Mouse (Mus musculus) cerebellum, adult 9-11 months (tissue): Measurements from ENCODE around the gene Hsf2bp.

ENCODE experiments used
- DNase-seq: peaks from one replicate; pipeline ENCODE4 v3.0.0; 2022

Gene Hsf2bp

DNA sequence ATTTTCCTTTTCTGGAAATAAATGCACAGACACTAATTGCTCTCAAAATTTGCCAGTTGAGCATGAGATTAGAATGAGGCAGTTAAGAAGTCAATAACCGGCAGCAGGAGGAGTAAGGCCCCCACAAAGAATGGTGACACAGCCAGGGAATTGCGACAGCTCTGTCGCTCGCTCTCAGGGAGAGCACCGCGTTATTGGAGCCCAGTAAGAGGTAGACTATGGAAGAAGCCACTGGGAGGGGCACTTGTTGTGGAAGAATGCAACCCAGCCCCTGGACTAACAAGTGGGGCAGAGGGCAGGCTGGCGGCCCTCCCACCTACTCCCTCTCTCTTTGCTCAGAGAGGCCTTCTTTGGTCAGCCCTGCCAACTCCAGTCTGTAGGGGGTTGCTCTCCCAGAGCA lies 4.5 kb downstream of the Hsf2bp start:
- DNase-seq, result no peak

DNA sequence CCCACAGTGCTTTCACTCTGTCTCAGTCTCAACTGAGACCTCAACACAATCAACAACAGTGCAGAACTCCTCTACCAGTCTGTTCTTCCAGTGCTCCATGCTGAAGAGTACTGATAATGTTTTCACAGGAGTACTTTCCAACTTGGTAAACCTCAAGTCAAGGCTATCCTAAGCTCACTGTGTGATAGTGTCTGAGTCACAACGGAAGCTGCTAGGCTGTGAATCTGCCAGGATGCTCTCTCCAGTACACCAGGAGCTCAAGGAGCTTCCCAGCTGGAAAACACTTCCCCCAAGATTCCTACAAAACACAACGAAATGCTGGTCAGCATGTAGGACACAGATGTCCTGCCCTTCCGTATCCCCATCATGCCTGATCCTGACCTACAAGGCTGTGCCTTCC lies 7.8 kb downstream of the Hsf2bp start:
- DNase-seq, result no peak

DNA sequence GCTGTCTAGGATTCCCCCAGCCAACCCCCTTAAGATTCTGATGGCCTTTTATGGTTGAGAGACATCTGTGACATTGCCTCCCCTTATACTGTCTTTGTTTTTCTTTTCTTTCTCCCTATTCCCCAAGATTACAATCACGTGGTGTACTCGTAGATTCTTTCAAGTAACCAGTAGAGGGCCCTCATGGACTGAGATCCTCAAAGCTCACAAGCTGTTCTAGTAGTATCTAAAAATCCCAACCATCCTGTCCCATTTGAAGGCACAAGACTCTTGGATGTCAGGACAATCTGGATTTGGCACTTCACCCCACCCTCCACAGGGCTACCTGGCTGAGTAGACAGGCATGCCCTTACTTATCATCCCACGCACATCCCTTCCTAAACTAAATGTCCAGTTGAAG lies 8.5 kb downstream of the Hsf2bp start:
- DNase-seq, result no peak

DNA sequence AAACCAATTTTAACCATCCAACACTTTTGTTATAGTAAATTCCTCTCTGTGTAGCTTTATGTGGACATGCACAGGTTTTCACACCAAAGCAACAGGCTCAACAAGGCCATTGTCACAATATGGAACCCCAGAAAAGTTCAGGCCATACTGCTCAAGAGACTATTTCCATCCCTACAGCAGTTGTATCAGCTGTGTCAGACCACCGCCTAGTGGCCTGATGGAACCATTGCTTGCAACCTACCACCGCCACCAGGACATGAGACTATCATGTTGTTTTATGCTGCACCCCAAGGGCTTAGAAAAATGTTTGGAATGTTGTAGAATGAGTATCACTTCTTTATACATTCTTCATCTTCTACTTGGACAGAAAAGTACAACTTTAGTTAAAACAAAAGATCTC lies 10.8 kb downstream of the Hsf2bp start:
- no peak for DNase-seq

DNA sequence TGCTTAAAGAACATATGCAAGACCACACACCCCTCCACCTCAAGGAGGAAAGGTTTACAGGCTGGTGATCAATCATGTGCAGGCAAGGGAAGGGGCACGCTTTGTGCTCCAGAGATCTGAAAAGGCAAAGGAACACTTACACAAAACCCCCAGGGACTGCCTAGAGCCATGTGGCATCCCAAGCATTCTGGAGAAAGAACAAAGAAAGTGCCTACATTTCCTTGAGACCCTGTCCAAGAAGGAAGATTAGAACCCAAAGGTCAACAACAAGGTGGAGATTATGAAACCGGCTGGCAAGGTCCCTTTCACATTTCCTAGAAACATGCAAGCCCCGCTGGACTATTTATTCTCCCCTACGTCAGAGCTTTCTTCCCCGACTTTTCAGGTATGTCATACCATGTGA lies 11.5 kb downstream of the Hsf2bp start:
- DNase-seq, result no peak

DNA sequence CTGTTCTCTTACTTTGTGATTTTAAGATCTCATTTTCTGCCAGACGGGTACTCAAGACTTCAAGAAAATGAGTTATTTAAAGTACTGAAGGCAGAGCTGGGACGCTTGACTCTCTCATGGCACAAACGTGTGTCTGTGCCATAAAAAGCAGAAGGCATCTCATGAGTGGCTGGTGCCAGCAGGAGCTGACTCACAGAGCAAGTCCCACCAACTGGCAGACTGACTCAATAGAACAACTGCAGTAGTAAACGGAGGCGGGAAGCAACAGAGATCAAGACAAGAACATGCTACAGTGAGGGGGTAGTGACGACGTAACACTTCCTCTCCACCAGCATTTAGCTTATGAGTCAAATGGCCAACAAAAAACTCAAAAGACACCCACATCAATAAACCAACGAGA lies 13.1 kb downstream of the Hsf2bp start:
- no peak for DNase-seq

DNA sequence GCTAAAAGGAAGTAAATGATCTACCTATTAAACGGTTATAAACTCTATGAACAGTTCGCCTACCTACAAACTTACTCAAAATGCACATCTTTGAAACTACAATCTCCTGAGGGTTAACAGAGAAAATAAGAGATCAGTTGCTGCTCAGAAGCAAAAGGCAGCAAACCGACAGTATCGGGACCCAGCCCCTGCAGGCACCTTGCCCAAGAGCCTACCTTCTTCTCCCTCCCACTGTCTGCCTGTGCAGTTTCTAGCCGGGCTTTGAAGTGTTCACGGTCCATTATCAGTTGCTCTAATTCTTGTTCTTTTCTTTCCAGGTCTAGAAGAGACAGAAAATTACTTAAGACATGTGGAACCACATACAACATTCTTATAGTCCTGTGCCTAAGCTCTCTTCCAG lies 13.6 kb downstream of the Hsf2bp start:
- no peak for DNase-seq

DNA sequence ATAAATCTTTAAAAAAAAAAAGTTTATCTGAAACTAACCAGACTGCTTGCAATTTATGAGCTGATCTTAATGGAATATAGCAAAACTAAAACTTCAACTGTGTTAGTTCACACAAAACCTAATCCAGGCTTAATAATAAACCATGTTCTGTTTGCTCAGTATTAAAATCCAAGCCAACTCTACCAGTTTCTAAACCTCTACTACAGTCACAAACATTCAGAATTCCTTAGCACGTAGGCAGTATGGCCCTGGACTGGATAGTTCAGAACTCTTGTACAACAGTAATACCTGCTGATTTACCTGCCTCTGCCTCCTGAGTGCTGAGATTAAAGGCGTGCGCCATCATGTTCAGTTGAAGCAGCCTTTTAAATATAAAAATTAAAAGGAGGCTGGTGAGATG lies 14.2 kb downstream of the Hsf2bp start:
- no peak for DNase-seq

DNA sequence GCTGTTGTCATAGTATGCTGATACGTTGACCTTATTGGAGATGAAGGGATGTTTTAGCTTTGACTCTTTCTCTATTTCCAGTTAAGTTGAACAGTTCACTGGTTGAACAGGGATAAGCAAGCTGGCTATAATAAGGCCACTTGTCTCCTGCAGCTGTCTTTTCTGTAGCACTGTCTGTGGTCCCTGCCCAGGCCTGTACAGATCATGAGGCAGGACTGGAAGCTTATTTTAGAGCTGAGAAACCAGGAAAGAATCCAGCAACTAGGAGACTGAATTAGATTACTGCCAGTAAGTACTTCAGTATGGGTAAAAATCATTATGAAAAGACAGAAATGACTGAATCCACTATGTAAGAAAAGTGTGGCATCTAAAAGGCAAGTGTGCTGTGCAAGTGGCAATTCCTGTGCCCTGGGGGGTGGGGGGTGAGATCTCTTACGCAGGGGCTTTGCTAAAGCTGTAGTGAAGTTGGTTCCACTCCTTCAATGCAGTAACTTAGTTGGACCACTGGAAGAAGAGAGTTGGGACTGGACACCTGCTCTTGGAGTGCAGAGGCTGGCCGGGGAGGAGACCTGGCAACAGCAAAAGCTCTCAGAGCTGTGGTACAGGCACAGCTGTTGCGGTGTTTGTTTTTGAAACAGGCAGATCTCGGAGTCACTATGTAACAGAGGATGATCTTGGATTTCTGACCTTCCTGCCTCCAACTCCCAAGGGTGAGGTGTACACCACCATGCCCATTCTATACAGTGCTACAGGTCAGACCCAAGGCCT lies 17.8 kb downstream of the Hsf2bp start:
- DNase-seq, result no peak

DNA sequence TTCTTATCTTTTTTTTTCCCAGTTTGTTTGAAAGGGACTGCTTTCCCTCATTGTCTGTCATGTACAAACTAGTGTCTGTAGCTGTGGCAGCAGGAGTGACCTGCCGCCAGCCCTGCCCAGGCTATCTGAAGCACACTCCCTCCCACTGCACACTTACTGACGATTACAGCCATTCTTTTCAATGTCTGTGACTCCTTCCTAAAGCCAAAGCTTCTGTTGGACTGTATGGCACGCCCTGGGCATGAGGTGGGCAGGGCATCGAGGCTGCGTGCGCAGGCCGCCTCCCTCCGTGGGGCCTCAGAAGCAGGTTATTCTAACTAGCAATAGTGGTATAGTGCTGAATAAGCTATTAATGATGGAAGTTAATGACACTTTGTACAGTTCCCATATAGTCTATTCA lies 19.7 kb downstream of the Hsf2bp start:
- DNase-seq, result no peak

DNA sequence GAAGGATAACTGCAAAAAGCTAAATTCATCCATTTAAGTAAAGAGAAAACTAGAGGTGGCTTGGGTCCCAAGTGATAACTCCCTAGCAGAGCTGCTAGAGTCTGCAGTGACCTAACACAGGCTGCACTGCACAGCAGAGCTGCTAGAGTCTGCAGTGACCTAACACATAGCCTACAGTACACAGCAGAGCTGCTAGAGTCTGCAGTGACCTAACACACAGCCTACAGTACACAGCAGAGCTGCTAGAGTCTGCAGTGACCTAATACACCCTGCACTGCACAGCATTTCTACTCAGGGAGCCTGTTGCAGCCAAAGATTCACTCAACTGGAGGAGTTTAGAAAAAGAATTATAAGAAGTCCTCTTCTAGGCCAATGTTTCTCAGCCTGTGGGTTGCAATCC lies 22.5 kb downstream of the Hsf2bp start:
- DNase-seq, result no peak

DNA sequence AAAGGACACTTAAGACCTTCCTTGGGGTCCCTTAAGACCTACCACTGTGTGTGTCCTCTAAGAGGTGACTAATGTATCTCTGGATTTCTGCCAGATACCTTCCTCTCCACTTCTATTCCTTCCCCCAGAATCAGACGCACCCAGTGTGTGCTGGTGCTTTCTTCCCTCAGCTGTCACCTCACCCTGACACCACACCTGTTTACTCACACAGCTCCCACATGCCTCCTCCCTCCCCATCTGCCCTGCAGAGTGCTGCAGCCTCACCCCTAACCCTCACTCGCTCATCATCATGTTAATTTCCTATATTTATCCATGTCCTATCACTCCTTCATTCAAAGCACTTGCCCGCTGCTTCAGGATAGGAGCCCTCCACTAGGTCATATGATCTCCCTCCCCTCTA lies 23.9 kb downstream of the Hsf2bp start:
- no peak for DNase-seq

DNA sequence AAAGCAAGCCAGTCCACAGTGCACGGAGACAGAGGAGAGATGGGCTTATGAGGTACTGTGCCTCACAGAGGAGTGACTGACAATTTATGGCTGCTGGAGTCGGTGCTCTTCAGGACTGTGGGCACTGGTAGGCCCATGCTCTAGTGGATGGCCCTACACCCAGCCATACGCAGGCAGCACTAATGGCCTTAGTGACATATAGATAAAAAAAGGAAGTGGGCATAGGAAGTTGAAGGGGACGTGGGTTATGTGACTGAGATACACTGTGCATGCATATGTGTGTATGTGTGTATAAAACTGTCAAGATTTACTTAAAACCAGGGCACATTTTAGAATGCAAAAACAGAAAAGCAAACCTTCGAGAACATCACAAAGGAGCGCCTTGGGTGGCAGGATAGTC lies 24.5 kb downstream of the Hsf2bp start:
- no peak for DNase-seq

DNA sequence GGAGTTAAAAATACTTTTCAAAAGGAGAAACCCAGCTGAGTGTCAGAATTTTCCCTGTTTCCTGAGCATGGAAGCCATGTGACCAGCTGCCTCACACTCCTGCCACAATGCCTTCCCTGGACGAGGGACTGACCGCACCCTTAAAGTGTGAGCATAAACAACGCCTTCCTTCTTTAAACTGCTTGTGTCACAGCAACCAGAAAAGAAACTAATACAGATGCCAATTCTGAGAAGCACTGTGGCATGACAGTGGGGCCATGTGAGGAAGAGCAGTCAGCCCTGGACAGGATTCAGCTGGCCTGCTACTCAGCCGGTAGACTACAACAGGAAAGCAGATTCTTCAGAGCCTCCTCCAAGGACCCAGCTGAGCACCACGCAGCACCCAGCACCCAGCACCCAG lies 29.3 kb downstream of the Hsf2bp start:
- DNase-seq, result no peak

DNA sequence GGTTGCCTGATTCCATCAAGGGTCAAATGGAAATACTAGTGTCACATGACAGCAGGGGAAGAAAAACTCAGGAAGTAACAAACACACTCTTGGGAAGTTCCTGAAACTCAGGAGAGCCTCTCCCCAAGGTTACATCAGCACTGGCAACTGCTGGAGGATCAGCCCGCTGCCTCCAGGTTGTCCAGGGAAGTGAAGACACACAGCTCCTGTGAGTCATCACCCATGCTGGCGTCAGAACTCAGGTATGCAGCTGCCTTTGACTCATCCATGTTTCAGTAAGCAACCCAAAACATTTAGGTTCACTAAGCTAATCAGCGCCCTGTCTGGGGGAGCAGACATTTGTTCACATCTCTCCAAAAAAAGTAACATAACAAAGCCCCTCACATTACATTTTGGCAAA lies 32.9 kb downstream of the Hsf2bp start:
- no peak for DNase-seq

DNA sequence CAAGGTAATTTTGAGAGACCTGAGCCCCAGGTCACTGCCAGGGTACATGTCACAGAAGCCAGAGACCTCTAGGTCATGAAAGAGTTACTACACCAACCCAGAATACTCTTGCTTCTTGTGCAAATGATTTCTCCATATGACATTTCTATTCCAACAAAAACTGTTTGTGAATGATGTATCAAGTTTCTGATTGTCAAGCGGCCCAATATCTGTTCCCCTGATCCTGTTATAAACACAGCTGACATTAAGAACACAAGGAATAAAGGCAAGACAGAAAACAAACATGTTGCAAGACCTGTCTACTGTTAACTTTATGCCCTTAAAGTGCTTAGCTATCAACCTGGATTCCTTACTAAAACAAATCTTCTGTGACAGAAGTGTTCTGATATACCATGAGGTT lies 37.8 kb downstream of the Hsf2bp start:
- DNase-seq, result no peak

DNA sequence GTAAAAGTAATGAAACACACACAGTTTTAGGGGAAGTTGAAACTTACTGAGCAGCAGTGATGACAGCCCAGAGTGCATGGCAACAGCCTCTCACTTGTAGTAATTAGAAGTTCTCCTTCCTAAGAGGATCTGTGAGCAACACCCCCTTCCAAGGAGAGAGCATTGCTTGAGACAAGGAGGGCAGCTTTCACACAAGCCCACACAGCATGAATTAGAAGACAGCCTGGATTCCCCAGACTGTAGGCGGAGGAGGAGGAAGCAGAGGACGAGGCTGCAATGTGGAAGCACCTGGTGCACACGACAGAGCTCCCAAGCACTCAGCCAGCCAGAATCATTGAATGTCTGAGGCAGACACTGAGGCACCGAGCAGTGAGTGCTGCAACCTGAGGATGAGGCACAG lies 39.8 kb downstream of the Hsf2bp start:
- no peak for DNase-seq

DNA sequence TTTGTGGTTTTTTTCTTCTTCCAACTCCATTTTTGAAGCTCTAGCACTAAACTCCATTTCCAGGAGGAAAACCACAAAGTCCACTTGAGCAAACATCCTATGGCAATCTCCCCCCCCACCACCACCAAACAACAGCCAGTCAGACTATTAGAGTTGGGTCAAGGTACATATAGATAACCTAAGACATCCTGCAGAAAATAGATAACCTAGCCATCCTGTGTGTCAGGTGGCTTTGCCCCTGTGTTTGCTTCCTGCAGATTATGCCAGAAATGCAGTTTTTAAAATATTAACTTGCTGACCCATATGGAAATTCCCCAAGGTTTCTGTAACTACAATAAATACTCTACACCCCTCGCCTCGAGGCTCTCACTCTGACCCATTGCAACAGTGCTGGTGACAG lies 40.4 kb downstream of the Hsf2bp start:
- no peak for DNase-seq

DNA sequence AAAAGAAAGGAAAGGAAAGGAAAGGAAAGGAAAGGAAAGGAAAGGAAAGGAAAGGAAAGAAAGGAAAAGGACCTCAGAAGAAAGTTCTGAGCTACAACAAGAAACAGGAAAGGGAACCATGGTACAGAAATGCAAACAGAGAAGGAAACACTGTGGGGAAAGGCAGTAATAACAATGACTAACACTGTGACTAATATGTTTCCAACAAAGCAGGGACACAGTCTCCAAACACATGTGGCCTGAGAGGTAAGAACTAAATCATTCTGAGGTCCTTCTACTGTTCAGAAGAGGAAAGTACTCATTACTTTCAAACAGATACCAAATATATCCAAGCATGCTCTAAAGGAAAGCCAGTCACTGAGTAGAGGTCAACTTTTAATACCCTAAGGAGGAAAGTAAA lies 42.0 kb downstream of the Hsf2bp start:
- DNase-seq, result no peak

DNA sequence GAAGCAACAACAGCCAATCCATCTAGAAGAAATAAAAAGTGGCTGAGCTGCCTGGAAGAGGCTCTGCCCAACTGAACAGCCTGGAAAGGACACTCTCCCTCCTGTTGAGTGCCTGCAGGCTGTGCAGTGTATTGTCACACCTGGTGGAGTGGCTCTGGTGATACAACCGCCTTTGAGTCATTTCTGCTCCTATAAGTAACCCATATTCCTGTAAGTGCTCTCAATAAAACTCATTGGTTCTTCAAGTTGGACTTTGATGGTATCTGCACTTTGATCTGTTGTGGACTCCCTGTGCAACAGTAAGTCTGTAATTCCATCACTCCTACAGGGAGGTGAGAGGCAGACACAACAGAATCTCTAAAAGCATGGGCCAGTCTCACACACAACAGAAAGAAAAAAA lies 42.8 kb downstream of the Hsf2bp start:
- no peak for DNase-seq

DNA sequence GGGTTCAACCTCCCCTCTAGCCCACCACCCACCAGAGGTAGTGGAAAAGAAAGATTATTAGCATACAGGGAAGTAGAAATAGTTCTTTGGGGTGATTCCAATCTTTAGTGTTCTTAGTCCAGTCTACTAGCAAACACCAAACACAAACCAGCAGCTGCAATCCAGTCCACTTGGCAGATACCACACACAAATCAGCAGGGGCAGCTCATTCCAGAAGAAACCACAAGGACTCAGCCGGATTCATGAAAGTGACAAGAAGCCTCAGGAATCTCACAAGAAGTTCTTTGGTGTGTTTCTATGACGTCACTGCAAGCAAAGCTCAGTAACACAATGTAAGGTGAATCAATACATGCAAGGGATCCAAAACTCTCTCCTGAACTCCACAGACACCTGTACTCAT lies 44.1 kb downstream of the Hsf2bp start:
- DNase-seq, result no peak

DNA sequence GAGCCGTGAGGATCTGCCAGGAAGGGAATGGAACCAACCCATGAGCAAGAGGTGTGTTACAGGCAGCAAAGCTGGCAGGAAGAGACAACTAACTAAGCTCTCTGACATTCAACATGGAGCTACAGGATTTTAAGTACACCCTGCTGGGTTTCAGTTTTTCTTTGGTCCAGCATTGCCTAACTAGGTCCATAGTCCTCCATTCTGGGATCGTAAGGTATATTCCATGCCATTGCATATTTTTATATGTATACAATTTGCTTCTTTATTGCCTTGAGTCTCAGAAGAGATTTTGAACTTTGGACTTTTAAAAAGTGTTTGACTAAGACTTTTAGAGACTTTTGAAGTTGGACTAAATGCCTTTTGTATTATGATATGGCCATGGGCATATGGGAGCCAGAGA lies 47.1 kb downstream of the Hsf2bp start:
- DNase-seq, result no peak

DNA sequence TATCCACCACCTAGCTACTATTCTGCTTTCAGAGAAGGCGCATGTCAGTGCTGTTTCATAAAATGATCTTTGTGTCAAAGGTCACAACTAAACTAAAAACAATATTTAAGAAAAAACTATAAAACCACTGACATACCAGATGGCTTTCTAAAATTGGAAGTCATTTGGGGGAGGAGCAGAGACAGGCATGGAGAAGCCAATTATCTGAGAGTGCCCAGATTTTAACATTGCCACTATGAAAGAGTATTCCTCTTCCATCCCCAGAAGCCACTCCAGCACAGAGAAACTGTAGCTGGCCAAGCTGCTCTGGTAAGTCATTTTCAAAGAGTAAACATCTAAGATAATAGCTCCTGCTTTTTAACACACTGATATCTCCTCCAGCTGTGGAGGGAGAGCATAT lies 49.2 kb downstream of the Hsf2bp start:
- no peak for DNase-seq

DNA sequence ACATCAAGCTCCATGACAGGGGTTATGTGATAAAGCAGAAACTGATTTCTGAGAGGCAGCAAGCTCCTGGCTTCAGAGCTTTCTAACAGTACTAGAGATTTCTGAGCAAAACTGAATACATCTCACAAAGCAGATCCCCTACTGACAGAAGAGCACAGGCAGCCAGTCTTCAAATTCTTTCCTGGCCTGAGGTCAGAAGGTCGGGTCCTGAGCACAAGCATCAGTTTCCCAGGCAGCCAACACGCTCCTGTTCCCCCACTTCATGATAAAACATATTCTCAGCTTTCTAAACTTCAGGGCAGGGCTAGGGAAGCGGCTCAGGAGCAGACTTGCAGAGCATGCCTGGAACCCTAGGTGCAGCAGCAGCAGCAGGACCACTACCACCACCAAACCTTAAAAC lies 52.7 kb downstream of the Hsf2bp start:
- no peak for DNase-seq

DNA sequence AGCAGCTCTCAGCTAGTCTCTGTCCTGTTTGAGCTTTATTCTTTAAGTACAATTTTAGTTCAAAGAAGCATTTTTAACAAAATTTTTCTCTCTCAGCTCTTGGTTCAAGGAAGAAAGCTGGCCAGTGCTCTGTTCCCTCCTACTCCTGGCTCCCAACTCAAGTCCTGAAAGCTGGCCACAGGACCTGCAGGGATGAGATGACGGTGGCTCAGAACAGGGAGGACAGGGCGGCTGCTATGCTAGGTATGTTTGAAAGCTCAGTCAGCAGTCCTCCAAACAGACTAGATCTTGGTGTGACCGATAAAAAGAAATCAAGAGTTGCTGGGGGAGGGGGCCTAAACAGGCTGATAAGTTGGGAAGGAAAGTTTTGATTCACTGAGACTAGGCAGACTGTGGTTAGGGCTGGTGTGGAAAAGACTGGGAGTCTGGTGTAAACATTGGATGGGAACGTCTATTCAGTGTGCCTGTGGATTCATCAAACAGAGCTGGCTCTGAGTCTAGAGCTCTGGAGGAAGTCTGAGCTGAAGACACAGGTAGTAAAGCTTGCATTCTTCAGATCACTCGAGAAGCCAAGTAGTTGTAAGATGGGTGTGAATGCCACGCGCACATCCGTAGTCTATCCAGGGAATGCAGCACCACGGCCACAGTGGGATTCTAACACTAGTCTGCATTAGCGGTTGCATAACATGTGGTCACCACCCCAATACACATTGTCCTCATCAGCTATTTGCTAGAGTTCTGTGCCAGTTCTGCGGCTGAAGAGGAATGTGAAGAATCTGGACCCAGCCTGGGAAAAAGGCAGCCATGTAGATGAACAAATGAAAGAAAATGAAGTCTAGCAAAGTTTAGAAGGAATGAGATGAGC lies 53.6 kb downstream of the Hsf2bp start:
- no peak for DNase-seq
